ENCODE assay signal across 9 mouse cellular contexts in the genomic region with DNA sequence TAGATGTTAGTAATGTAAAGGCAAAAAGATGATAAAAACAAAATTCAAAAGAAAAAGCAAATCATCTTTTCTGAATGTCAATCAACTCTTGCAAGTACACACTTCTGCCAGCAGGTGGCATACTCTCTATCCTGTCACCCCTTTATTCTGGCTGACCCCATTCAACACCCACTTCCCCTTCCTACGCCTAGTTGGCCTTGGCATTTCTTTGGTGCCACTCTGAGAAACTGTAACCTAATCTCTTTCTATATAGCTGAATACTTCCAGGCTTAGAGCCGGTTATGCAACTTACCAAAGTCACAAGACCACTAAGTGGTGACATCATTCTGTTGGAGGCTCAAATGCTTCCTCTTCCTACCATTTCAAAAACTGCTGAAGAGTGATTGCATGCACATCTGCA.
DNase-seq lines count a peak whose midpoint lies in the region; ATAC-seq and TF ChIP-seq lines count a peak whose summit lies in the region.
"Had no signal": no experiment of that assay in that cellular context is flagged by ENCODE, and none has a peak within 500 bp of the region (broad histone marks: within the 10 kb centered on the region; RNA-seq: fewer than 3 reads in every experiment).

No protein-coding gene starts in this region.

- DNase-seq in 416B (ENCODE audit: low read depth) (peak; percentile 84), ES-CJ7 (ENCODE audit: low read depth, low spot score) (peak; percentile 18)
- DNase-seq in embryonic facial prominence, embryonic 10.5 days (ENCODE audit: low spot score): peak; percentile 20
- no peak for DNase-seq in ovary, postnatal 10 days (ENCODE audit: low spot score)
- DNase-seq in ovary, postnatal 14 days (ENCODE audit: low spot score): no peak

- H3K4me1 ChIP-seq in intestine, postnatal 0 days (replicated peaks; ENCODE audit: control insufficient read depth, insufficient read depth, low read length): no peaks in the 10 kb centered on the region
- no peaks in the 10 kb centered on the region for H3K4me1 ChIP-seq in intestine, embryonic 15.5 days (replicated peaks)
- H3K4me1 ChIP-seq in embryonic facial prominence, embryonic 10.5 days: no peaks in the 10 kb centered on the region
- H3K4me1 ChIP-seq: embryonic facial prominence, embryonic 12.5 days had no signal

- ATAC-seq in intestine, postnatal 0 days: no peak
- no peak for ATAC-seq in intestine, embryonic 15.5 days
- no peak for ATAC-seq in megakaryocyte-erythroid progenitor cell, adult 5-6 weeks (replicated peaks; ENCODE audit: low FRiP score, low TSS enrichment, poor library complexity, severe bottlenecking)

- TF ChIP-seq CTCF in intestine, postnatal 0 days (IDR thresholded peaks at IDR 0.05; ENCODE audit: low read depth): peak; percentile 59

- no peak overlapping the region for H3K4me3 ChIP-seq in intestine, postnatal 0 days (ENCODE audit: low read depth, low read length)
- H3K4me3 ChIP-seq in intestine, embryonic 15.5 days (replicated peaks): no peak overlapping the region
- no peak overlapping the region for H3K4me3 ChIP-seq in embryonic facial prominence, embryonic 10.5 days
- H3K4me3 ChIP-seq: embryonic facial prominence, embryonic 12.5 days had no signal

- H3K27ac ChIP-seq in intestine, postnatal 0 days (ENCODE audit: low read depth, low read length): no peak overlapping the region
- H3K27ac ChIP-seq in intestine, embryonic 15.5 days: no peak overlapping the region
- H3K27ac ChIP-seq in embryonic facial prominence, embryonic 10.5 days (replicated peaks): no peak overlapping the region
- H3K27ac ChIP-seq: embryonic facial prominence, embryonic 12.5 days had no signal

- H3K9ac ChIP-seq in intestine, postnatal 0 days (ENCODE audit: low read depth, low read length): no peak overlapping the region
- H3K9ac ChIP-seq in intestine, embryonic 15.5 days: no peak overlapping the region
- H3K9ac ChIP-seq: embryonic facial prominence, embryonic 12.5 days had no signal

- no peaks in the 10 kb centered on the region for H3K27me3 ChIP-seq in intestine, postnatal 0 days (replicated peaks; ENCODE audit: control insufficient read depth, insufficient read depth, low read length)
- no peaks in the 10 kb centered on the region for H3K27me3 ChIP-seq in intestine, embryonic 15.5 days (replicated peaks)
- no peaks in the 10 kb centered on the region for H3K27me3 ChIP-seq in embryonic facial prominence, embryonic 10.5 days (replicated peaks; ENCODE audit: low read depth, poor library complexity, severe bottlenecking)
- H3K27me3 ChIP-seq: embryonic facial prominence, embryonic 12.5 days had no signal

- H3K36me3 ChIP-seq in intestine, postnatal 0 days (ENCODE audit: control insufficient read depth, insufficient read depth): no peaks in the 10 kb centered on the region
- H3K36me3 ChIP-seq in intestine, embryonic 15.5 days: no peaks in the 10 kb centered on the region
- H3K36me3 ChIP-seq in embryonic facial prominence, embryonic 10.5 days (replicated peaks): no peaks in the 10 kb centered on the region
- H3K36me3 ChIP-seq: embryonic facial prominence, embryonic 12.5 days had no signal

- WGBS in intestine, postnatal 0 days: 33% methylated on average over 2 of the region's 2 CpGs
- whole genome bisulfite sequencing in intestine, embryonic 15.5 days: 32% methylated on average over 2 of the region's 2 CpGs
- WGBS in embryonic facial prominence, embryonic 10.5 days: 50% methylated on average over 2 of the region's 2 CpGs

- H3K9me3 ChIP-seq in intestine, postnatal 0 days (ENCODE audit: control insufficient read depth): no peaks in the 10 kb centered on the region
- H3K9me3 ChIP-seq in intestine, embryonic 15.5 days: no peaks in the 10 kb centered on the region
- H3K9me3 ChIP-seq in embryonic facial prominence, embryonic 10.5 days: no peaks in the 10 kb centered on the region
- H3K9me3 ChIP-seq: embryonic facial prominence, embryonic 12.5 days had no signal

- H3K4me2 ChIP-seq in intestine, postnatal 0 days (replicated peaks; ENCODE audit: low read depth): no peak overlapping the region
- H3K4me2 ChIP-seq in intestine, embryonic 15.5 days (replicated peaks): no peak overlapping the region
- H3K4me2 ChIP-seq: embryonic facial prominence, embryonic 12.5 days had no signal

Comparison
In these comparisons a context has a peak if more than half of its experiments do, and no peak if none do; other contexts are left out.
1. DNase-seq: peak in 416B (single experiment), ES-CJ7 (single experiment) and embryonic facial prominence, embryonic 10.5 days (single experiment); none in ovary, postnatal 10 days (single experiment) and ovary, postnatal 14 days (single experiment).